Mouse (Mus musculus) embryo, embryonic 10 days (tissue): ENCODE results near the gene Tas2r106.

Experiments
- DNase-seq: peaks from one replicate; pipeline ENCODE4 v3.0.0-alpha.2; 2015; ENCODE audit warnings: low spot score

Gene Tas2r106

GRCm38 (mm10) chr6:131678786-131679185 lies at the start of gene Tas2r106:
Gene Tas2r106 (minus strand): TSS chr6:131678886.
- DNase-seq: no peak

DNA sequence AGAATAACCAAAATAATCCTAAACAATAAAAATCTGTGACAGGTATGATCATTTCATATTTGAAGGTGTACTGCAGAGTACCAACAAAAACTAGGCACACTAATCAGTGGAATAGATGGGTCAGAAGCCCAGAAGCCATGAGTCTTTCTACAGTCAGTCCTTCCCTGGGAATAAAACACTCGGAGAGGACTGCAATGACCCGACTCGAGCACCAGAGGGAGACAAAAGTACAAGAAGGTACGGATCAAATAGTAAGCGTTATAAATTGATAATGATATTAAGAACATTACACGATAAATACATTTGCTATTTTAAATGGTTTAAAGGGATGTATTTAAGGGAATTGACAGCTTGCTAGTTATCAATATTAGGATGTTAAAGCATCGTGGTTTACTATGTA lies 34.1 kb upstream of the Tas2r106 start:
- DNase-seq: no peak

GRCm38 (mm10) chr6:131689963-131690362 lies 11.3 kb upstream of the Tas2r106 start, which contains the start of gene Tas2r114:
Gene Tas2r114 (minus strand): TSS chr6:131690063.
- DNase-seq: no peak

- no peak for DNase-seq
Observed at GRCm38 (mm10) chr6:131687395-131687794, 8.7 kb upstream of the Tas2r106 start, which contains the start of gene Tas2r105. Gene Tas2r105 (minus strand): TSS chr6:131687495.

DNA sequence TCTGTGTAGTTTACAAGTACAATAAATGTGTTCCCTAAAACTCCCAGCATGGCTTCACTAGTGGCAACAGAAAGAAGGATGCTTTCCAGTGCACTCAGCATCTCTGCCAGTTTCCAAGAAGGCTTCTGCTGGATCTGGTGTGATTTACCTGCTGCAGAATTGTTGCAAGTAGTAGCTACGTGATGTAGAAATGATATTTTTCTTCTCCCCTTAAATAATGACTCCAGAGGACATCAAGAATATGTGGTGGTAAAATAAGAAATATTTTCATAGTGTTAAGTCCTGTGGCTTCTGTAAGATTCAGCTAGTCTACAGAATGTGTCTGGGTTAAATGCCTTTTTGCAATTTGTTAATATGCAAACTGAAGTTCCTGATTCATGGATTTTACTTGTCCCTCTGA lies 7.0 kb upstream of the Tas2r106 start, which contains the start of gene Tas2r104:
Tas2r104 (minus strand) TSS at position 101 of the 400 bp plus-strand sequence.
- no peak for DNase-seq

- DNase-seq: no peak
Observed at GRCm38 (mm10) chr6:131660049-131660448, 18.6 kb downstream of the Tas2r106 start, which contains the start of gene Tas2r107. Gene Tas2r107 (minus strand): TSS chr6:131660149.

DNA sequence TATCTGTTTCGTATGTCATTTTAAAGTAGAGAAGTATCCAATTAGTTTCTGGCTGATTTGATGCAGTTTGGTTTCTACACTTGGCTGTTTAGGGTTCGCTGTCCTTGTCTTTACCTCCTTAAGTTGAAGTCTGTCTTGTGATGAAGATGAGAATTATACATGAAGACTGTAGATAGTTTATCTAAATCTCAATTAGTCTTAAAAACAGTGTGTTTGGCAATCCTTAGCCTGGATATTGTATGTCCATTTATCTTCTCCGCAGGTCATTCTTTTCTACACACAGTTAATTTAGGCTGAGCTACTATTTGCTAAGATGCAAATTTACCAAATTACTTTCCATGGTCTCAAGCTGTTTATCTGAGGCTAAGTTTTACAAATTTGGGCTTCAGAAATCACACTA lies 47.9 kb downstream of the Tas2r106 start, which contains the start of gene Tas2r130:
Tas2r130 (minus strand) TSS at position 101 of the 400 bp plus-strand sequence.
- DNase-seq: no peak
